Mouse (Mus musculus): ENCODE data around the gene Ptpn7.

DNA sequence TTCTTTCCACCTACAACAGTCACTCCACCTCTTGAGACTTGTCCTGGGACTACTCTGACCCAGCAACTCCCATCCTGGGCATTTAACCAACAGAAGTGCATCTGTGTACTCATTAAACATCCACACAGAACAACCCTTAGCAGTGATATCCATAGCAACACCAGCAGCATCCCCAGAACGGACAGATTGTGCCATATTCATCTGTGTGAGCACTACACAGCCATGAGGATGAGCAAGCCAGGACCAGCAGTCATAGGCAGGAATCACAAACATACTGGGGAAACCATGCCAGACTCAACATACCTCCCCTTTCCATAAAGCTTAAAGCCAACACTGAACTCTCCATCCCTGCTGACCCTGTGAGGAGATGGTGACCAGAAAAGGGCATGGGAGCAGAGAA is 45.1 kb upstream of the Ptpn7 start:
- TF ChIP-seq CTCF (IDR thresholded peaks at IDR 0.05; ENCODE audit: low read depth, low read length) (no peak), EP300 (IDR thresholded peaks at IDR 0.05; ENCODE audit: insufficient read depth, low read depth, low read length) (no peak)

Measured in ES-Bruce4 (cell line).